Mouse (Mus musculus) granulocyte monocyte progenitor cell, adult 5-6 weeks (primary cell): Measurements from ENCODE around the gene Gm44511. TPM values are rescaled to one million over a fixed set of nuclear protein-coding genes. Genes with fewer than 3 reads are reported as not detected.
"Not testable (repeated sequence)": the region's sequence is repeated elsewhere in the genome, so short reads cannot be mapped to it uniquely, and the experiment has no call there.

Experiments
- ATAC-seq: replicated peaks from 2 replicates; pipeline ENCODE4 v1.8.0; 2016; ENCODE audit warnings: mild to moderate bottlenecking, moderate TSS enrichment, inconsistent platforms; ENCODE audit not compliant: poor library complexity, severe bottlenecking
- total RNA-seq, 2 experiments: library from RNA; stranded (forward) in 1 of 2; stranded (reverse) in 1 of 2; fragments of 200-712, 200-1000 nt in 1 of 2; fragments of >200 nt in 1 of 2; fragmentation: Nextera tagmentation in 1 of 2; gene quantifications; 2 replicates each; pipeline ENCODE4 v1.2.3; 2014 to 2017

Gene Gm44511
- total RNA-seq, 2 experiments from 2014 or later, result not detected

GRCm38 (mm10) chr6:128764598-128764997, 61.5 kb downstream of the Gm44511 start:
- ATAC-seq, result no peak

- peak; percentile 75 for ATAC-seq
These were observed 62.2 kb downstream of the Gm44511 start for GRCm38 (mm10) chr6:128763736-128764523.

GRCm38 (mm10) chr6:128762892-128763670, 63.0 kb downstream of the Gm44511 start:
- ATAC-seq, result not testable (repeated sequence)

GRCm38 (mm10) chr6:128761144-128761540, 65.0 kb downstream of the Gm44511 start:
- ATAC-seq, result no peak

- peak; percentile 67 for ATAC-seq
These were observed 65.5 kb downstream of the Gm44511 start for GRCm38 (mm10) chr6:128760416-128761143.

GRCm38 (mm10) chr6:128760016-128760415, 66.1 kb downstream of the Gm44511 start:
- peak; percentile 49 for ATAC-seq

GRCm38 (mm10) chr6:128759221-128759950, 66.7 kb downstream of the Gm44511 start:
- ATAC-seq, result no peak

GRCm38 (mm10) chr6:128755402-128755763, 70.7 kb downstream of the Gm44511 start:
- ATAC-seq, result not testable (repeated sequence)

GRCm38 (mm10) chr6:128754748-128755401, 71.2 kb downstream of the Gm44511 start:
- ATAC-seq, result not testable (repeated sequence)

GRCm38 (mm10) chr6:128754265-128754664, 71.8 kb downstream of the Gm44511 start:
- peak; percentile 96 for ATAC-seq

GRCm38 (mm10) chr6:128753610-128754224, 72.4 kb downstream of the Gm44511 start:
- peak; percentile 90 for ATAC-seq

- not testable (repeated sequence) for ATAC-seq
These were observed 79.1 kb downstream of the Gm44511 start for GRCm38 (mm10) chr6:128747006-128747405.

GRCm38 (mm10) chr6:128737445-128737844, 88.7 kb downstream of the Gm44511 start:
- ATAC-seq, result no peak

GRCm38 (mm10) chr6:128736100-128736499, 90.0 kb downstream of the Gm44511 start:
- peak; percentile 83 for ATAC-seq

- ATAC-seq, result no peak
These were observed 91.2 kb downstream of the Gm44511 start for GRCm38 (mm10) chr6:128734896-128735295.

- peak; percentile 65 for ATAC-seq
These were observed 92.0 kb downstream of the Gm44511 start for GRCm38 (mm10) chr6:128733908-128734679.

- no peak for ATAC-seq
These were observed 94.1 kb downstream of the Gm44511 start for GRCm38 (mm10) chr6:128732032-128732431.
